Mouse (Mus musculus): ENCODE data around the gene Syap1. TPM values are rescaled to one million over a fixed set of nuclear protein-coding genes. Genes with fewer than 3 reads are reported as not detected.
A peak's percentile ranks its signal among the peaks of the same experiment; 100 is the strongest.
"Not testable (repeated sequence)": the region's sequence is repeated elsewhere in the genome, so short reads cannot be mapped to it uniquely, and the experiment has no call there.

Gene Syap1
- total RNA-seq, 2 experiments from 2014 or later, result 25.8 to 28.3 TPM

- DNase-seq (ENCODE audit: low spot score in 2 of 2), result no peak
These were observed 57.2 kb downstream of the Syap1 start for GRCm38 (mm10) chrX:162831036-162831435.

- DNase-seq (ENCODE audit: low spot score in 2 of 2), result not testable (repeated sequence)
These were observed 57.9 kb downstream of the Syap1 start for GRCm38 (mm10) chrX:162830313-162830712.

GRCm38 (mm10) chrX:162829741-162830140 lies 58.5 kb downstream of the Syap1 start:
- no peak for DNase-seq (ENCODE audit: low spot score in 2 of 2)

- peak; percentile 87 to 95 for DNase-seq (ENCODE audit: low spot score in 2 of 2)
These were observed 59.0 kb downstream of the Syap1 start, which contains the start of gene Txlng for GRCm38 (mm10) chrX:162829203-162829708. TSS of gene Txlng (minus strand) at chrX:162829454.

- DNase-seq (ENCODE audit: low spot score in 2 of 2), result peak in 1 of 2 experiments; percentile 1
These were observed 59.5 kb downstream of the Syap1 start for GRCm38 (mm10) chrX:162828783-162829182.

GRCm38 (mm10) chrX:162828016-162828415 lies 60.2 kb downstream of the Syap1 start:
- no peak for DNase-seq (ENCODE audit: low spot score in 2 of 2)

Small RNAs within 50 kb of the gene (microRNA-seq; reads per million reads assigned to microRNA genes)
- gene Mir3473a, result 0 reads per million in 2 experiments

Other genes with a start within 250 kb of the Syap1 start
- 100 to 1,000 TPM; 143 to 151 TPM for gene Reps2, start 244.8 kb downstream of the Syap1 start, total RNA-seq (2021)
- 100 to 1,000 TPM; 143 to 155 TPM for gene Rbbp7, start 128.0 kb downstream of the Syap1 start, total RNA-seq (2021)
- gene Txlng, start 59.0 kb downstream of the Syap1 start, total RNA-seq (2021), result 10 to 100 TPM; 18.8 to 19.5 TPM
- gene Ctps2, start 12.8 kb upstream of the Syap1 start, total RNA-seq (2021), result 10 to 100 TPM; 67.9 to 71.6 TPM
- gene S100g, start 76.2 kb upstream of the Syap1 start, total RNA-seq (2021), result not detected

Data from left cerebral cortex, adult 18-20 months (tissue).